ENCODE assay signal across 28 mouse cellular contexts in genomic region chr3:50890537-50890936, GRCm38 (mm10).
DNase-seq lines count a peak whose midpoint lies in the region; ATAC-seq lines count a peak whose summit lies in the region.
"Had no signal": no experiment of that assay in that cellular context is flagged by ENCODE, and none has a peak within 500 bp of the region (broad histone marks: within the 10 kb centered on the region; RNA-seq: fewer than 3 reads in every experiment).

No protein-coding gene starts in this region.

- peak; percentile 46 to 57 for DNase-seq in cerebellum, postnatal 10 days
- no peak for DNase-seq in cerebellum, adult 9-11 months
- peak; percentile 13 for DNase-seq in heart, adult 11 months
- DNase-seq in heart, postnatal 4 days, result no peak
- peak; percentile 23 for DNase-seq in midbrain, embryonic 11.5 days (ENCODE audit: low spot score, missing footprints)
- DNase-seq in brain, adult 2 months (ENCODE audit: low read depth, low spot score), result peak; percentile 24
- DNase-seq: adrenal gland, adult 8-10 months; adrenal gland, postnatal 14 days; adrenal gland, postnatal 36 days; B cell, adult 2 months; cerebellum, adult 11 months; cerebellum, adult 18-20 months; cerebellum, adult 8-10 months; cerebellum, postnatal 36 days; embryo, embryonic 11 days had no signal

- no peak overlapping the region for H3K4me3 ChIP-seq in midbrain, embryonic 11.5 days (ENCODE audit: low read depth, low read length)
- no peak overlapping the region for H3K4me3 ChIP-seq in midbrain, embryonic 16.5 days (ENCODE audit: low read depth, low read length)
- H3K4me3 ChIP-seq: embryonic facial prominence, embryonic 13.5 days; embryonic facial prominence, embryonic 15.5 days; erythroblast, embryonic 14.5 days; forebrain, embryonic 10.5 days; forebrain, embryonic 12.5 days had no signal

- no peak overlapping the region for H3K9ac ChIP-seq in midbrain, embryonic 11.5 days (ENCODE audit: low read length)
- no peak overlapping the region for H3K9ac ChIP-seq in midbrain, embryonic 16.5 days (ENCODE audit: low read depth, low read length)
- H3K9ac ChIP-seq: embryonic facial prominence, embryonic 13.5 days; embryonic facial prominence, embryonic 15.5 days; forebrain, embryonic 12.5 days had no signal

- no peak overlapping the region for H3K27ac ChIP-seq in midbrain, embryonic 11.5 days (ENCODE audit: low read depth, low read length)
- no peak overlapping the region for H3K27ac ChIP-seq in midbrain, embryonic 16.5 days (ENCODE audit: low read length)
- H3K27ac ChIP-seq: embryonic facial prominence, embryonic 13.5 days; embryonic facial prominence, embryonic 15.5 days; forebrain, embryonic 10.5 days; forebrain, embryonic 12.5 days had no signal

- H3K36me3 ChIP-seq in midbrain, embryonic 11.5 days (ENCODE audit: control insufficient read depth, insufficient read depth, low read length), result no peaks in the 10 kb centered on the region
- H3K36me3 ChIP-seq in midbrain, embryonic 16.5 days (ENCODE audit: control insufficient read depth, insufficient read depth, low read length), result no peaks in the 10 kb centered on the region
- H3K36me3 ChIP-seq: embryonic facial prominence, embryonic 13.5 days; embryonic facial prominence, embryonic 15.5 days; forebrain, embryonic 10.5 days; forebrain, embryonic 12.5 days; G1E had no signal

- no peak overlapping the region for H3K4me2 ChIP-seq in midbrain, embryonic 11.5 days
- no peak overlapping the region for H3K4me2 ChIP-seq in midbrain, embryonic 16.5 days (ENCODE audit: low read length)
- H3K4me2 ChIP-seq: embryonic facial prominence, embryonic 13.5 days; embryonic facial prominence, embryonic 15.5 days; forebrain, embryonic 12.5 days had no signal

- WGBS in midbrain, embryonic 11.5 days, result 94% methylated on average over 8 of the region's 8 CpGs
- WGBS in midbrain, embryonic 16.5 days, result 84% methylated on average over 8 of the region's 8 CpGs

- no peaks in the 10 kb centered on the region for H3K4me1 ChIP-seq in midbrain, embryonic 11.5 days (ENCODE audit: control insufficient read depth, insufficient read depth, low read length)
- H3K4me1 ChIP-seq in midbrain, embryonic 16.5 days (ENCODE audit: control insufficient read depth, insufficient read depth, low read length), result no peaks in the 10 kb centered on the region
- H3K4me1 ChIP-seq: embryonic facial prominence, embryonic 15.5 days; forebrain, embryonic 12.5 days had no signal

- no peak for ATAC-seq in midbrain, embryonic 11.5 days (ENCODE audit: low FRiP score)
- no peak for ATAC-seq in midbrain, embryonic 16.5 days
- ATAC-seq: activated CD4-positive, CD25-positive, alpha-beta regulatory T cell, adult 4 months; CD4-positive, CD25-positive, alpha-beta regulatory T cell, adult 4 months; forebrain, embryonic 14.5 days; forebrain, embryonic 16.5 days; Patski had no signal

- H3K27me3 ChIP-seq in midbrain, embryonic 11.5 days (ENCODE audit: control insufficient read depth, insufficient read depth, low read length), result no peaks in the 10 kb centered on the region
- no peaks in the 10 kb centered on the region for H3K27me3 ChIP-seq in midbrain, embryonic 16.5 days (ENCODE audit: control insufficient read depth, insufficient read depth, low read depth, low read length)
- H3K27me3 ChIP-seq: CH12.LX; embryonic facial prominence, embryonic 13.5 days; embryonic facial prominence, embryonic 15.5 days; forebrain, embryonic 12.5 days; Patski had no signal

- no peaks in the 10 kb centered on the region for H3K9me3 ChIP-seq in midbrain, embryonic 11.5 days (ENCODE audit: control insufficient read depth, low read length)
- H3K9me3 ChIP-seq in midbrain, embryonic 16.5 days (replicated peaks; ENCODE audit: control insufficient read depth, low read length, poor library complexity, severe bottlenecking), result no peaks in the 10 kb centered on the region
- H3K9me3 ChIP-seq: embryonic facial prominence, embryonic 13.5 days; embryonic facial prominence, embryonic 15.5 days; forebrain, embryonic 10.5 days; forebrain, embryonic 12.5 days; G1E had no signal

Comparison
In these comparisons a context has a peak if more than half of its experiments do, and no peak if none do; other contexts are left out.
1. DNase-seq: peak in cerebellum, postnatal 10 days (2 of 2), heart, adult 11 months (single experiment), midbrain, embryonic 11.5 days (single experiment) and brain, adult 2 months (single experiment); none in cerebellum, adult 9-11 months (single experiment) and heart, postnatal 4 days (single experiment).